Mouse (Mus musculus) forebrain, embryonic 12.5 days (tissue): Measurements from ENCODE around the gene Rnd2. TPM values are rescaled to one million over a fixed set of nuclear protein-coding genes. Genes with fewer than 3 reads are reported as not detected.

Experiments used
- ATAC-seq: fragments of 200-750 bp; cut with Nextera tagmentation; 2 replicates; pipeline ENCODE4 v1.8.0; 2017; ENCODE audit warnings: moderate TSS enrichment; ENCODE audit not compliant: low FRiP score
- H3K27ac ChIP-seq: fragments of 300-500 bp; sonication (generic); 2 replicates; pipeline ENCODE4 v1.5.1; 2016; ENCODE audit warnings: mild to moderate bottlenecking
- H3K27me3 ChIP-seq: fragments of 300-500 bp; sonication (generic); 2 replicates; pipeline ENCODE4 v1.6.1; 2016; ENCODE audit warnings: mild to moderate bottlenecking
- H3K36me3 ChIP-seq: fragments of 300-500 bp; sonication (generic); replicated peaks from 2 replicates; pipeline ENCODE4 v1.6.1; 2016; ENCODE audit warnings: mild to moderate bottlenecking
- H3K4me1 ChIP-seq: fragments of 300-500 bp; sonication (generic); 2 replicates; pipeline ENCODE4 v1.6.1; 2016
- H3K4me2 ChIP-seq: fragments of 300-500 bp; sonication (generic); 2 replicates; pipeline ENCODE4 v1.6.1; 2016; ENCODE audit warnings: mild to moderate bottlenecking, moderate library complexity
- H3K4me3 ChIP-seq: fragments of 300-500 bp; sonication (generic); replicated peaks from 2 replicates; pipeline ENCODE4 v1.5.1; 2016; ENCODE audit warnings: mild to moderate bottlenecking
- H3K9ac ChIP-seq: fragments of 300-500 bp; sonication (generic); 2 replicates; pipeline ENCODE4 v1.6.1; 2016; ENCODE audit warnings: mild to moderate bottlenecking
- H3K9me3 ChIP-seq: fragments of 300-500 bp; sonication (generic); 2 replicates; pipeline ENCODE4 v1.6.1; 2016
- WGBS: fragments of 180-500 bp; shearing (Covaris S2); methylation state at CpG from one replicate; pipeline ENCODE4 v1.1.7; 2016; 5-methylcytosine and 5-hydroxymethylcytosine counted together
- polyA plus RNA-seq: library from polyadenylated mRNA; unstranded; fragments of >200 nt; fragmentation: Nextera tagmentation; extraction: Ambion mirVana; gene quantifications from 2 replicates; pipeline ENCODE4 v1.2.1, GENCODE M21; 2016

The Rnd2 gene
- 101 and 105 TPM in 2 replicates for polyA plus RNA-seq

- peak within 1 kb of the TSS; percentile 75 for H3K9ac ChIP-seq
- H3K4me3 ChIP-seq: peak within 1 kb of the TSS; percentile 83
- 17% methylated on average over 12 of the region's 12 CpGs for WGBS
- peaks cover 9% of the 10 kb centered on the region; the same call in 1 of the 2 replicates for H3K27me3 ChIP-seq
- peak within 1 kb of the TSS; percentile 88 for H3K4me2 ChIP-seq
- H3K4me1 ChIP-seq: peaks cover 62% of the 10 kb centered on the region
- peaks cover 30% of the 10 kb centered on the region for H3K36me3 ChIP-seq
- ATAC-seq: no peak
- H3K27ac ChIP-seq: peak within 1 kb of the TSS; percentile 88
- no peaks in the 10 kb centered on the region for H3K9me3 ChIP-seq
These were observed at the start of gene Rnd2 for GRCm38 (mm10) chr11:101464211-101465100. Rnd2 (plus strand) TSS chr11:101464999.

- Histone ChIP-seq H3K27ac (no peak overlapping the region), H3K4me3 (no peak overlapping the region), H3K27me3 (no peaks in the 10 kb centered on the region), H3K9ac (no peak overlapping the region), H3K36me3 (peaks cover 37% of the 10 kb centered on the region), H3K9me3 (no peaks in the 10 kb centered on the region), H3K4me2 (no peak overlapping the region), H3K4me1 (peaks cover 8% of the 10 kb centered on the region)
- WGBS: 90% methylated on average over 2 of the region's 2 CpGs
- ATAC-seq: no peak
These were observed 49.5 kb upstream of the Rnd2 start for GRCm38 (mm10) chr11:101415306-101415705.

- Histone ChIP-seq H3K4me3 (peak overlapping the region; percentile 84), H3K4me1 (peaks cover 8% of the 10 kb centered on the region), H3K4me2 (peak overlapping the region; percentile 89), H3K9ac (peak overlapping the region; percentile 87), H3K27me3 (no peaks in the 10 kb centered on the region), H3K27ac (peak overlapping the region; percentile 82), H3K9me3 (no peaks in the 10 kb centered on the region), H3K36me3 (peaks cover 24% of the 10 kb centered on the region)
- ATAC-seq: no peak; the same call in 1 of the 2 replicates
- 2% methylated on average over 11 of the region's 11 CpGs for WGBS
These were observed 48.2 kb upstream of the Rnd2 start for GRCm38 (mm10) chr11:101416433-101417100.

- Histone ChIP-seq H3K27ac (peak within 1 kb of the TSS; percentile 82), H3K9ac (peak within 1 kb of the TSS; percentile 87), H3K4me1 (peaks cover 8% of the 10 kb centered on the region), H3K36me3 (peaks cover 17% of the 10 kb centered on the region), H3K9me3 (no peaks in the 10 kb centered on the region), H3K4me2 (peak within 1 kb of the TSS; percentile 89), H3K4me3 (peak within 1 kb of the TSS; percentile 84), H3K27me3 (no peaks in the 10 kb centered on the region)
- WGBS: 1% methylated on average over 45 of the region's 45 CpGs
- peak; percentile 86 for ATAC-seq
These were observed 47.5 kb upstream of the Rnd2 start, which contains the start of gene Aarsd1 for GRCm38 (mm10) chr11:101417101-101417855. Aarsd1 (minus strand) TSS chr11:101417615.

- ATAC-seq: no peak
- H3K27me3 ChIP-seq: peaks cover 8% of the 10 kb centered on the region
- H3K4me3 ChIP-seq: no peak overlapping the region
- H3K4me1 ChIP-seq: peaks cover 11% of the 10 kb centered on the region
- no peak overlapping the region for H3K9ac ChIP-seq
- H3K36me3 ChIP-seq: peaks cover under 1% of the 10 kb centered on the region; the same call in 1 of the 2 replicates
- H3K4me2 ChIP-seq: no peak overlapping the region
- H3K9me3 ChIP-seq: no peaks in the 10 kb centered on the region
- 64% methylated on average over 6 of the region's 6 CpGs for WGBS
- no peak overlapping the region for H3K27ac ChIP-seq
These were observed 45.8 kb upstream of the Rnd2 start for GRCm38 (mm10) chr11:101418991-101419390.

- Histone ChIP-seq H3K9me3 (no peaks in the 10 kb centered on the region), H3K4me2 (no peak overlapping the region), H3K27me3 (peaks cover 11% of the 10 kb centered on the region), H3K27ac (no peak overlapping the region), H3K4me1 (peaks cover 17% of the 10 kb centered on the region), H3K36me3 (no peaks in the 10 kb centered on the region), H3K4me3 (no peak overlapping the region), H3K9ac (no peak overlapping the region)
- 26% methylated on average over 3 of the region's 3 CpGs for WGBS
- no peak for ATAC-seq
These were observed 45.2 kb upstream of the Rnd2 start for GRCm38 (mm10) chr11:101419610-101420009.

- WGBS: 90% methylated on average over 5 of the region's 5 CpGs
- Histone ChIP-seq H3K9ac (no peak overlapping the region), H3K27ac (no peak overlapping the region), H3K4me1 (peaks cover 18% of the 10 kb centered on the region), H3K36me3 (no peaks in the 10 kb centered on the region), H3K4me3 (no peak overlapping the region), H3K9me3 (no peaks in the 10 kb centered on the region), H3K4me2 (no peak overlapping the region), H3K27me3 (peaks cover 11% of the 10 kb centered on the region)
- ATAC-seq: no peak
These were observed 44.7 kb upstream of the Rnd2 start for GRCm38 (mm10) chr11:101420148-101420547.

GRCm38 (mm10) chr11:101424105-101424851, 40.5 kb upstream of the Rnd2 start, which contains the start of gene Gm27029:
Gm27029 (minus strand) TSS chr11:101424796.
- H3K9me3 ChIP-seq: no peaks in the 10 kb centered on the region
- peak; percentile 36 for ATAC-seq
- H3K4me1 ChIP-seq: peaks cover 30% of the 10 kb centered on the region
- peak within 1 kb of the TSS; percentile 88 for H3K9ac ChIP-seq
- H3K27ac ChIP-seq: peak within 1 kb of the TSS; percentile 89
- peak within 1 kb of the TSS; percentile 99 for H3K4me3 ChIP-seq
- WGBS: 5% methylated on average over 23 of the region's 23 CpGs
- H3K4me2 ChIP-seq: peak within 1 kb of the TSS; percentile 98
- peaks cover under 1% of the 10 kb centered on the region; the same call in 1 of the 2 replicates for H3K36me3 ChIP-seq
- H3K27me3 ChIP-seq: peaks cover 11% of the 10 kb centered on the region

GRCm38 (mm10) chr11:101424925-101425813, 39.6 kb upstream of the Rnd2 start, which contains the start of the genes Rundc1 and Ptges3l:
Rundc1 (plus strand) TSS chr11:101425085.
Ptges3l (minus strand) TSS chr11:101425333.
- WGBS: under 1% methylated on average over 81 of the region's 81 CpGs
- ATAC-seq: peak; percentile 93

GRCm38 (mm10) chr11:101426165-101426564, 38.6 kb upstream of the Rnd2 start:
- peak overlapping the region; percentile 98 for H3K4me2 ChIP-seq
- H3K9me3 ChIP-seq: no peaks in the 10 kb centered on the region
- ATAC-seq: no peak
- H3K4me1 ChIP-seq: peaks cover 30% of the 10 kb centered on the region
- peaks cover 19% of the 10 kb centered on the region for H3K36me3 ChIP-seq
- H3K27me3 ChIP-seq: peaks cover 11% of the 10 kb centered on the region
- peak overlapping the region; percentile 88; the same call in 1 of the 2 replicates for H3K9ac ChIP-seq
- 71% methylated on average over 8 of the region's 8 CpGs for WGBS
- peak overlapping the region; percentile 99 for H3K4me3 ChIP-seq
- H3K27ac ChIP-seq: no peak overlapping the region

More at GRCm38 (mm10) chr11:101424925-101425813, 39.6 kb upstream of the Rnd2 start, which contains the start of the genes Rundc1 and Ptges3l:
- H3K36me3 ChIP-seq: peaks cover 9% of the 10 kb centered on the region
- peak within 1 kb of the TSS; percentile 88 for H3K9ac ChIP-seq
- H3K4me2 ChIP-seq: peak within 1 kb of the TSS; percentile 98
- no peaks in the 10 kb centered on the region for H3K9me3 ChIP-seq
- H3K27ac ChIP-seq: peak within 1 kb of the TSS; percentile 89
- peaks cover 30% of the 10 kb centered on the region for H3K4me1 ChIP-seq
- peak within 1 kb of the TSS; percentile 99 for H3K4me3 ChIP-seq
- H3K27me3 ChIP-seq: peaks cover 11% of the 10 kb centered on the region
